Mouse (Mus musculus) liver, adult 2 months (tissue): ENCODE data around the gene Ndufaf1. TPM values are rescaled to one million over a fixed set of nuclear protein-coding genes. Genes with fewer than 3 reads are reported as not detected.
"Not testable (repeated sequence)": the region's sequence is repeated elsewhere in the genome, so short reads cannot be mapped to it uniquely, and the experiment has no call there.

ENCODE experiments used
- DNase-seq: peaks from one replicate; pipeline ENCODE4 v3.0.0-alpha.2; 2011; ENCODE audit warnings: low read depth, low spot score; ENCODE audit errors: extremely low read depth
- H3K27ac ChIP-seq: fragments of 200-500 bp; replicated peaks from 2 replicates; pipeline ENCODE4 v1.5.1; 2012; ENCODE audit warnings: low read depth, mild to moderate bottlenecking, control low read depth, inconsistent platforms, low read length; ENCODE audit not compliant: insufficient read depth
- H3K27me3 ChIP-seq: fragments of 200-500 bp; 2 replicates; pipeline ENCODE4 v1.6.1; 2012; ENCODE audit warnings: mild to moderate bottlenecking, moderate library complexity, low read length, inconsistent platforms; ENCODE audit not compliant: control insufficient read depth, insufficient read depth
- H3K36me3 ChIP-seq: fragments of 200-500 bp; 2 replicates; pipeline ENCODE4 v1.6.1; 2012; ENCODE audit warnings: low read length, inconsistent platforms; ENCODE audit not compliant: control insufficient read depth, insufficient read depth
- H3K4me1 ChIP-seq: fragments of 200-500 bp; 2 replicates; pipeline ENCODE4 v1.6.1; 2011; ENCODE audit warnings: low read length; ENCODE audit not compliant: control insufficient read depth, insufficient read depth
- H3K4me3 ChIP-seq: fragments of 200-500 bp; 2 replicates; pipeline ENCODE4 v1.5.1; 2011; ENCODE audit warnings: low read depth, mild to moderate bottlenecking, control low read depth, low read length, moderate library complexity; ENCODE audit not compliant: insufficient read depth
- H3K79me2 ChIP-seq: fragments of 200-500 bp; 2 replicates; pipeline ENCODE4 v1.6.1; 2012; ENCODE audit warnings: inconsistent platforms, mild to moderate bottlenecking, low read length, moderate library complexity; ENCODE audit not compliant: control insufficient read depth, insufficient read depth
- H3K9ac ChIP-seq: fragments of 200-500 bp; 2 replicates; pipeline ENCODE4 v1.6.1; 2012; ENCODE audit warnings: low read depth, mild to moderate bottlenecking, control low read depth, inconsistent platforms, low read length
- CTCF ChIP-seq: fragments of 200-500 bp; IDR thresholded peaks from 2 replicates; pipeline ENCODE4 v1.5.1; 2011; ENCODE audit warnings: low read depth, low read length, control low read depth
- POLR2A ChIP-seq: fragments of 200-500 bp; IDR thresholded peaks from 2 replicates; pipeline ENCODE4 v1.6.1; 2011; ENCODE audit warnings: low read length, control low read depth; ENCODE audit not compliant: insufficient read depth; ENCODE audit errors: extremely low read depth
- WGBS: fragments of 180-500 bp; shearing (Covaris S2); methylation state at CpG from one replicate; pipeline ENCODE4 v1.1.7; 2018; 5-methylcytosine and 5-hydroxymethylcytosine counted together
- polyA plus RNA-seq: library from polyadenylated mRNA; depleted of rRNA; stranded (reverse); fragments of >200 nt; gene quantifications from 2 replicates; pipeline ENCODE4 v1.2.3, GENCODE M21; 2012
- total RNA-seq: library from RNA; depleted of rRNA; stranded (reverse); fragments of >200 nt; gene quantifications from 2 replicates; pipeline ENCODE4 v1.2.3, GENCODE M21; 2014

Gene Ndufaf1
- total and polyA plus RNA-seq, 2 experiments: 7.6 to 36.2 TPM

- under 1% methylated on average over 38 of the region's 39 CpGs for WGBS
- Histone ChIP-seq H3K9ac (peak overlapping the region; percentile 94), H3K4me1 (peaks cover 3% of the 10 kb centered on the region; the same call in 1 of the 2 replicates), H3K27ac (peak overlapping the region; percentile 42), H3K79me2 (peaks cover 24% of the 10 kb centered on the region), H3K27me3 (no peaks in the 10 kb centered on the region), H3K36me3 (0 out of 2 replicates have a peak, but pooled peaks cover 2% of the 10 kb centered on the region), H3K4me3 (peak overlapping the region; percentile 78)
- no peak for TF ChIP-seq POLR2A
- TF ChIP-seq CTCF: no peak
- DNase-seq: peak; percentile 29
Observed at GRCm38 (mm10) chr2:119675215-119675784, 12.7 kb upstream of the Ndufaf1 start.

GRCm38 (mm10) chr2:119674525-119675214, 12.0 kb upstream of the Ndufaf1 start, which contains the start of gene Rtf1:
Rtf1 (plus strand) TSS chr2:119675068.
- under 1% methylated on average over 58 of the region's 58 CpGs for WGBS
- H3K27me3 ChIP-seq: no peaks in the 10 kb centered on the region
- DNase-seq: peak; percentile 70

DNA sequence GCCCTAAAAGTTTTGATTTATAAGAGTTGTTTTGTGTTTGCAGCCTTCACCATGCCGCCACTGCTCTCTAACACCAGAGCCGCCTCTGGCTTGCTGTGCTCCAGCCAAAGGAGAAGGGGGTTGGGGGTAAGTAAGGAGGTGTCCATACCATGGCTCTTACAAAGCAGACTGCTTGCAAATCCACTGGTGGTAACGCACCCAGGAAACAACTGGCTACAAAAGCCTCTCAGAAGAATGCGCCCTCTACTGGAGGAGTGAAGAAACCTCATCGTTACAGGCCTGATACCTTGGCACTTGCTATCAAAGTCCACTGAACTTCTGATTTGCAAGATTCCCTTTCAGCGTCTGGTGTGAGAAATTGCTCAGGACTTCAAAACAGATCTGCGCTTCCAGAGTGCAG, 6.4 kb upstream of the Ndufaf1 start:
- peak; percentile 82 for DNase-seq
- Histone ChIP-seq H3K27ac (no peak overlapping the region), H3K9ac (no peak overlapping the region), H3K4me1 (no peaks in the 10 kb centered on the region), H3K36me3 (no peaks in the 10 kb centered on the region), H3K27me3 (no peaks in the 10 kb centered on the region), H3K4me3 (no peak overlapping the region), H3K79me2 (no peaks in the 10 kb centered on the region)
- WGBS: 34% methylated on average over 7 of the region's 7 CpGs
- TF ChIP-seq POLR2A: no peak
- peak; percentile 25; the same call in 1 of the 2 replicates for TF ChIP-seq CTCF

More at GRCm38 (mm10) chr2:119674525-119675214, 12.0 kb upstream of the Ndufaf1 start, which contains the start of gene Rtf1:
- Histone ChIP-seq H3K36me3 (0 out of 2 replicates have a peak, but pooled peaks cover 2% of the 10 kb centered on the region), H3K79me2 (peaks cover 21% of the 10 kb centered on the region), H3K4me1 (peaks cover 3% of the 10 kb centered on the region; the same call in 1 of the 2 replicates), H3K4me3 (peak within 1 kb of the TSS; percentile 89), H3K9ac (peak within 1 kb of the TSS; percentile 94), H3K27ac (peak within 1 kb of the TSS; percentile 92)
- TF ChIP-seq CTCF (no peak), POLR2A (peak; percentile 70)

- TF ChIP-seq CTCF: peak; percentile 11; the same call in 1 of the 2 replicates
- not testable (repeated sequence) for H3K36me3 ChIP-seq, H3K4me3 ChIP-seq, H3K27me3 ChIP-seq, H3K9ac ChIP-seq, DNase-seq, H3K27ac ChIP-seq, H3K79me2 ChIP-seq, H3K4me1 ChIP-seq
- WGBS: 70% methylated on average over 22 of the region's 23 CpGs
Observed at GRCm38 (mm10) chr2:119665744-119666143, 3.1 kb upstream of the Ndufaf1 start.

DNA sequence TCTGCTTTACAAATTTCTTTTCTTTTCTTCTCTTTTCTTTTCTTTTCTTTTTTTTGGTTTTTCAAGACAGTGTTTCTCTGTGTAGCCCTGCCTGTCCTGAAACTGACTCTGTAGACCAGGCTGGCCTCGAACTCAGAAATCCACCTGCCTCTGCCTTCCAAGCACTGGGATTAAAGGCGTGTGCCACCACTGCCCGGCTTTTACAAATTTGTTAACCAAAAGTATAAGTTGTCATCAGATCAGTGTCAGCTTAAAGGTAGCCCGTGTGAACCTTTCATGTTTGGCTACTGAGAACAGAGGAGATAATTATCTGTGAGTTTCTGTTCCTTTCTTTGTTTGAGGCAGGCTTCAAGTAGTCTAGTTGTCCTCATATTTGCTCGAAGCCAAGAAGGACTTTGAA, 18.4 kb downstream of the Ndufaf1 start:
- TF ChIP-seq CTCF: no peak
- no peak for TF ChIP-seq POLR2A
- no peaks in the 10 kb centered on the region for H3K36me3 ChIP-seq
- 83% methylated on average over 5 of the region's 5 CpGs for WGBS

More for the DNA sequence above, 18.4 kb downstream of the Ndufaf1 start:
- no peak overlapping the region for H3K9ac ChIP-seq
- DNase-seq: no peak
- no peak overlapping the region for H3K4me3 ChIP-seq
- H3K27me3 ChIP-seq: no peaks in the 10 kb centered on the region
- no peaks in the 10 kb centered on the region for H3K79me2 ChIP-seq
- no peaks in the 10 kb centered on the region for H3K4me1 ChIP-seq
- no peak overlapping the region for H3K27ac ChIP-seq
